Mouse (Mus musculus): ENCODE measurements around the gene Zeb2. TPM values are rescaled to one million over a fixed set of nuclear protein-coding genes. Genes with fewer than 3 reads are reported as not detected.

Zeb2 gene
- polyA plus RNA-seq, 1 experiment = 97.6 TPM

DNA sequence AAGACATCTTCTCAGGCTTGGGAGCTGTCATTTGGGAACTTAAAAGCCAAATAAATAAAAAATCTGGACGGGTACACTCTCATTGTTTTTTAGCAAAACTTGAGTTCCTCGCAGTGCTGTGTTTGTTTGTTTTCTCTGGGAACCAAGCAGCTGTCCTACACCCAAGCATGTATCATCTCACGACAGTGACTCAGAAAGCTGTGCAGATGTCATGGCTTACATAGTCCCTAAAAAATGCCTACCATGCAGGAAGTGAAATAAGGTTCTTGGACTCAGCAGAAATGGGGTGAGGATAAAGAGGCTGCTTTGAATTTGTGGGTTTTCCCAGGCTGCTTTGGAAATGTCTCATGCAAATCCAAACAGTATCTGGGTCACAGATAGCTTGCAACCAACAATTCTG lies 161.0 kb downstream of the Zeb2 start:
- DNase-seq (ENCODE audit: extremely low spot score in 1 of 2, low spot score in 1 of 2) = no peak

DNA sequence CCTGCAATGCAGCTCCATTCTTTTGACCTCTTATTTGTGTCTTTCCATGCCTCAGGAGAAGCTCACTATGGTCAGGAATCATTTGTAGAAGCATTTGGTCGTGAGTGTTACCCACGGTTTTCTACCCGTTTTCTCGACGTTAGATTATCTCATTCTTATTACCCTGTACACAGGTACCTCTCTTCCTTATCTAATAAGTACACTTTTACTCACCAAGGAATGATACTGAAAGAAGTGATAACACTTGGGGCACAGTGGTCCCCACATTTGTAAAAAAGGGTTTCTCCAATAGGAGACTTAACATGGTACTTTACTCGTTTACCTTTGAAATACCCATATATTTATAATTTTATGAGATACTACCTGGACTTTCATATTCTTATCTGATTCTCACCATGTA lies 161.7 kb downstream of the Zeb2 start:
- DNase-seq (ENCODE audit: extremely low spot score in 1 of 2, low spot score in 1 of 2) = no peak

DNA sequence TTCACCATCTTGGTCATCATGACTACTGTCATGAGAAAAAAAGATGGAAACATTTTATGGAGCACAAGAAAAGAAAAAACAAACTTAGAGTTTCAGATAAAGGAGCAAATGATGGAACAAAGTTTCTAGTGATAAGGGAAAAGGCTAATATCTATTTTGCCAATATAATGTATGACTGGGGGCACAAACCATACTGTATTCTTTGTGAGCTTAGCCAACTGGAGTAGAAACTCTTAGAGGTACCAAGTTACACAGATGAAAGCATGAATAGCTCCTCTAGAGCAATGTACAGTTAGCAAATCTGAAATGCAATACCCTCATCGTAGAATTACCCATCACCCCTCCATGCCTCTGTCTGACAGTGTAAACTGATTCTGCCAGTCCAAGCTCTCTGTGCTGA lies 163.0 kb downstream of the Zeb2 start:
- no peak for DNase-seq (ENCODE audit: extremely low spot score in 1 of 2, low spot score in 1 of 2)

DNA sequence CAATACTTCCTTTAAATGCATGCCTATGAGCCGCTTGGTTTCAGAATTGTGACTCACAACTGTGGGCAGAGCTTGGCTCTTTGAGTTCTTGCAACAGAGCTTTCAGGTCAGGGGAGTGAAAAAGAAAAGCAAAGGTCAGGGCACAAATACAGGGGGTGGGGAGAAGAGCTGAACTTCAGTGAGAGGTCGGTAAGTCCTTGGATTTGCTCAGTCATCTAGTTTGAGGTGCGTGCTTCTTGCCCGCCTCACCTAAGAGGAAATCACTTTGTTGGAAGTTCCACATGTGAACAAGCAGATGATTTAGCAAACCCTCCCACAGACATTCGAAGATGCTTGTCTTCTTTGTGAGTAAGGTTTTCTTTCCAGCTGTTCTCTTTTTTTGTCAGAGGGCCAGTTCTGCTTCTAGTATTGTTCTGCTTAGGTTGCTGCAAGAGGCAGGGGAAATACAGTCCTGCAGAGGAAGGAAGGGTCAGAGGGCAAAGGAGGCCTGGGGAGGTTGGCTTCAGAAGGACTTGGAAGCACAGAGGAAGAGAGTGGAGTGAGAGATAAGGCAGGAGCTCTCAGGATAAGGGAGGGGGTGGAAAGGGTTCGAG lies 164.3 kb downstream of the Zeb2 start:
- no peak for DNase-seq (ENCODE audit: extremely low spot score in 1 of 2, low spot score in 1 of 2)

DNA sequence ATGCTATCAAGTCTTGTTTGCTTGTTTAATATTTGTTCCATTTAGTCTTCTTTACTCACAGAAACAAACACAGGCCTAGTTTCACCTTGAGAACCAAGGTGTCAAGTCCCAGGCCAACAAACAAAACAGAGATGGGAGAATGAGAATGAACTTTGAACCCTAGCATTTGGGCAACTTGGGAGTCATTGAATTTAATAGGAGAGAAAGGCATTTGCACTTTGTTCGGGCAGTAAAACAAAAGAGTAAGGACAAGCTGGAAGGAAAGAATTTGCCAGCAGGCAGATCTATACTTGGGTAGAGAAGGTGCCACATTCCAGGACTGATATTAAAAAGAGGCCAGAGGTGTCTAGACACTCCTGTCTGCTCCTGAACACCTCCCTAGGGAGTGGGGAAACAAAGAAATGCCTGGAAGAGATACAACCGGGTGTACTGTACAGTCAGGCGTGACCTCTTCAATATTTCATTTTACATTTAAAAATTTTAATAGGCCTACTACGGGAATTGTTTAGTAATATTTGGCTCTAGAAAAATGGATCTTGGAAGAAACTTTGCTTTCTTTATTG lies 165.5 kb downstream of the Zeb2 start:
- no peak for DNase-seq (ENCODE audit: extremely low spot score in 1 of 2, low spot score in 1 of 2)

DNA sequence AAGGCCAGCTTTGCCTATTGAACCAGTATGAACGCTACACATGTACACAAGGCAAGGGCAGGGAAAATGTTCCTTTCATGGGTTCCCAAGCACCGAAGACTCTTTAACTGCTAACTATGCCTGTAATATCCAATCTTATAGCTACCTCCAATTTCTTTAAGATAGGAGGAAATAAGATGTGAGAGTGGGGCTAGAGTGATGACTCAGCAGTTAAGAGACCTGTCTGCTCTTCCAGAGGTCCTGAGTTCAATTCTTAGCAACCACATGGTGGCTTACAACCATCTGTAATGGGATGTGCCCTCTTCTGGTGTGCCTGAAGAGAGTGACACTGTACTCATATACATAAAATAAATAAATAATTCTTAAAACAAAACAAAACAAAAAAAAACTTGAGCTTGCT lies 172.5 kb downstream of the Zeb2 start:
- DNase-seq (ENCODE audit: extremely low spot score in 1 of 2, low spot score in 1 of 2) = no peak

Other genes starting within 250 kb of the Zeb2 start
- 44.6 and 55.9 TPM in 2 replicates for gene Gtdc1, start 189.7 kb downstream of the Zeb2 start, polyA plus RNA-seq (2012; rRNA removed)

All from frontal cortex, adult 2 months (tissue).